Mouse (Mus musculus): ENCODE data around the gene Focad. TPM values are rescaled to one million over a fixed set of nuclear protein-coding genes. Genes with fewer than 3 reads are reported as not detected.

Focad gene
- polyA plus RNA-seq, 1 experiment = 22.5 TPM

GRCm38 (mm10) chr4:88278524-88278923, 184.1 kb downstream of the Focad start:
- Histone ChIP-seq H3K4me3 (ENCODE audit: low read depth, low read length) (no peak overlapping the region), H3K9ac (ENCODE audit: low read depth, poor library complexity, severe bottlenecking) (no peak overlapping the region), H3K36me3 (ENCODE audit: control insufficient read depth, insufficient read depth, low read length, poor library complexity, severe bottlenecking) (no peaks in the 10 kb centered on the region), H3K27me3 (ENCODE audit: control insufficient read depth, insufficient read depth, low read length, poor library complexity, severe bottlenecking) (no peaks in the 10 kb centered on the region), H3K4me1 (ENCODE audit: control insufficient read depth, insufficient read depth, low read length) (no peaks in the 10 kb centered on the region), H3K27ac (ENCODE audit: insufficient read depth, low read length) (no peak overlapping the region), H3K9me3 (replicated peaks; ENCODE audit: control insufficient read depth, insufficient read depth, low read length, poor library complexity, severe bottlenecking) (no peaks in the 10 kb centered on the region)
- TF ChIP-seq EP300 (IDR thresholded peaks at IDR 0.05; ENCODE audit: insufficient read depth, low read depth, low read length) (no peak), POLR2A (IDR thresholded peaks at IDR 0.05; ENCODE audit: insufficient read depth, low read length) (no peak), CTCF (IDR thresholded peaks at IDR 0.05; ENCODE audit: low read depth, low read length) (no peak)

GRCm38 (mm10) chr4:88280536-88280935, 186.1 kb downstream of the Focad start:
- Histone ChIP-seq H3K4me1 (ENCODE audit: control insufficient read depth, insufficient read depth, low read length) (no peaks in the 10 kb centered on the region), H3K27me3 (ENCODE audit: control insufficient read depth, insufficient read depth, low read length, poor library complexity, severe bottlenecking) (no peaks in the 10 kb centered on the region), H3K4me3 (ENCODE audit: low read depth, low read length) (no peak overlapping the region), H3K27ac (ENCODE audit: insufficient read depth, low read length) (no peak overlapping the region), H3K36me3 (ENCODE audit: control insufficient read depth, insufficient read depth, low read length, poor library complexity, severe bottlenecking) (no peaks in the 10 kb centered on the region), H3K9ac (ENCODE audit: low read depth, poor library complexity, severe bottlenecking) (no peak overlapping the region), H3K9me3 (replicated peaks; ENCODE audit: control insufficient read depth, insufficient read depth, low read length, poor library complexity, severe bottlenecking) (no peaks in the 10 kb centered on the region)
- no peak for TF ChIP-seq EP300 (IDR thresholded peaks at IDR 0.05; ENCODE audit: insufficient read depth, low read depth, low read length)
- no peak for TF ChIP-seq POLR2A (IDR thresholded peaks at IDR 0.05; ENCODE audit: insufficient read depth, low read length)
- no peak for TF ChIP-seq CTCF (IDR thresholded peaks at IDR 0.05; ENCODE audit: low read depth, low read length)

DNA sequence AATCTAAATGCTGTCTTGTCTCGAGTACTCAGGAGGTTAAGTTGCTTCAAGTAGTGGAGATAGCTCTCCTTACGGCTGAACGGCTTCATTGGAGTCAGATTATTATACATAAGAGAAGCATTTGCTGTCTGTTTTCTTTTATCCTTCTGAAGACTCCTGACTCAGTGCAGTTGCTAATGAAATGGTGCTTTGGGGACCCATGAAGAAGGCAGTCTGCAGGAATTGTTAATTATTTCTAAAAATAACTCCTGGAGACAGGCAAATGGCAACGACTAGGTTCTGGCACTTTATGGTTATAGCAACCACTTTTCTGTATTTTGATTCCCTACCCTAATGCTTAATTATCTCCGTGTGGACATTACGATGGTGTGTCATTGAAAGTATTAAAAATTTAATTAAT, 201.1 kb downstream of the Focad start:
- TF ChIP-seq POLR2A (IDR thresholded peaks at IDR 0.05; ENCODE audit: insufficient read depth, low read length) = no peak
- no peaks in the 10 kb centered on the region for H3K36me3 ChIP-seq (ENCODE audit: control insufficient read depth, insufficient read depth, low read length, poor library complexity, severe bottlenecking)
- no peaks in the 10 kb centered on the region for H3K4me1 ChIP-seq (ENCODE audit: control insufficient read depth, insufficient read depth, low read length)
- H3K27ac ChIP-seq (ENCODE audit: insufficient read depth, low read length) = no peak overlapping the region
- H3K4me3 ChIP-seq (ENCODE audit: low read depth, low read length) = no peak overlapping the region
- H3K9me3 ChIP-seq (replicated peaks; ENCODE audit: control insufficient read depth, insufficient read depth, low read length, poor library complexity, severe bottlenecking) = no peaks in the 10 kb centered on the region
- no peaks in the 10 kb centered on the region for H3K27me3 ChIP-seq (ENCODE audit: control insufficient read depth, insufficient read depth, low read length, poor library complexity, severe bottlenecking)
- no peak overlapping the region for H3K9ac ChIP-seq (ENCODE audit: low read depth, poor library complexity, severe bottlenecking)

DNA sequence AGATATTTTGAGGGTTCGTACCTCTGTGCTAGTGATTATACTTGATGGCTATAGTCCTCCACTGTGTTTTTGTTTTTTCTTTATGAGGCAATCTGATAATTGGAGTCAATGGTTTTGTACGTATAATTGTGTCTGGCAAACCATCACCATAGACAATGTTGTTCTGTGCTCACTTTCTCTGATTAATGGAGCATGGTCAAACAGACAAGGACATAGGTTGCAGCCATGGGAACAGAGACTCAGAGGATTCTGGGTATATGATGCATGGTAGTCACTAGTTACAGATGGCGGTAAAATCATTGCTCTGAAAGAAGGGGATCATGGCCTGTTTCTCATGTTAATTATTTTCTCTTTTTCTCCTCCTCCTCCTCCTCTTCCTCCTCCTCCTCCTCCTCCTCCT, 205.1 kb downstream of the Focad start:
- Histone ChIP-seq H3K9me3 (replicated peaks; ENCODE audit: control insufficient read depth, insufficient read depth, low read length, poor library complexity, severe bottlenecking) (no peaks in the 10 kb centered on the region), H3K4me1 (ENCODE audit: control insufficient read depth, insufficient read depth, low read length) (no peaks in the 10 kb centered on the region)

GRCm38 (mm10) chr4:88300832-88301621, 206.6 kb downstream of the Focad start:
- TF ChIP-seq EP300 (IDR thresholded peaks at IDR 0.05; ENCODE audit: insufficient read depth, low read depth, low read length) (no peak), CTCF (IDR thresholded peaks at IDR 0.05; ENCODE audit: low read depth, low read length) (no peak), POLR2A (IDR thresholded peaks at IDR 0.05; ENCODE audit: insufficient read depth, low read length) (no peak)
- Histone ChIP-seq H3K36me3 (ENCODE audit: control insufficient read depth, insufficient read depth, low read length, poor library complexity, severe bottlenecking) (no peaks in the 10 kb centered on the region), H3K27me3 (ENCODE audit: control insufficient read depth, insufficient read depth, low read length, poor library complexity, severe bottlenecking) (no peaks in the 10 kb centered on the region), H3K9ac (ENCODE audit: low read depth, poor library complexity, severe bottlenecking) (no peak overlapping the region), H3K9me3 (replicated peaks; ENCODE audit: control insufficient read depth, insufficient read depth, low read length, poor library complexity, severe bottlenecking) (no peaks in the 10 kb centered on the region), H3K4me3 (ENCODE audit: low read depth, low read length) (no peak overlapping the region), H3K27ac (ENCODE audit: insufficient read depth, low read length) (no peak overlapping the region), H3K4me1 (ENCODE audit: control insufficient read depth, insufficient read depth, low read length) (no peaks in the 10 kb centered on the region)

More for the DNA sequence above, 205.1 kb downstream of the Focad start:
- no peak for TF ChIP-seq CTCF (IDR thresholded peaks at IDR 0.05; ENCODE audit: low read depth, low read length)
- TF ChIP-seq EP300 (IDR thresholded peaks at IDR 0.05; ENCODE audit: insufficient read depth, low read depth, low read length) = no peak
- no peak for TF ChIP-seq POLR2A (IDR thresholded peaks at IDR 0.05; ENCODE audit: insufficient read depth, low read length)
- H3K27me3 ChIP-seq (ENCODE audit: control insufficient read depth, insufficient read depth, low read length, poor library complexity, severe bottlenecking) = no peaks in the 10 kb centered on the region
- no peak overlapping the region for H3K9ac ChIP-seq (ENCODE audit: low read depth, poor library complexity, severe bottlenecking)
- no peaks in the 10 kb centered on the region for H3K36me3 ChIP-seq (ENCODE audit: control insufficient read depth, insufficient read depth, low read length, poor library complexity, severe bottlenecking)
- H3K27ac ChIP-seq (ENCODE audit: insufficient read depth, low read length) = no peak overlapping the region
- no peak overlapping the region for H3K4me3 ChIP-seq (ENCODE audit: low read depth, low read length)

GRCm38 (mm10) chr4:88302291-88302690, 207.9 kb downstream of the Focad start:
- H3K9ac ChIP-seq (ENCODE audit: low read depth, poor library complexity, severe bottlenecking) = no peak overlapping the region
- no peaks in the 10 kb centered on the region for H3K4me1 ChIP-seq (ENCODE audit: control insufficient read depth, insufficient read depth, low read length)
- no peaks in the 10 kb centered on the region for H3K9me3 ChIP-seq (replicated peaks; ENCODE audit: control insufficient read depth, insufficient read depth, low read length, poor library complexity, severe bottlenecking)
- no peaks in the 10 kb centered on the region for H3K36me3 ChIP-seq (ENCODE audit: control insufficient read depth, insufficient read depth, low read length, poor library complexity, severe bottlenecking)
- no peak for TF ChIP-seq CTCF (IDR thresholded peaks at IDR 0.05; ENCODE audit: low read depth, low read length)
- TF ChIP-seq EP300 (IDR thresholded peaks at IDR 0.05; ENCODE audit: insufficient read depth, low read depth, low read length) = no peak
- no peak for TF ChIP-seq POLR2A (IDR thresholded peaks at IDR 0.05; ENCODE audit: insufficient read depth, low read length)
- no peaks in the 10 kb centered on the region for H3K27me3 ChIP-seq (ENCODE audit: control insufficient read depth, insufficient read depth, low read length, poor library complexity, severe bottlenecking)
- no peak overlapping the region for H3K27ac ChIP-seq (ENCODE audit: insufficient read depth, low read length)
- H3K4me3 ChIP-seq (ENCODE audit: low read depth, low read length) = no peak overlapping the region

All from ES-Bruce4 (cell line).